Mouse (Mus musculus) testis, adult 10 weeks (tissue): Measurements from ENCODE around the gene Tmem185a. TPM values are rescaled to one million over a fixed set of nuclear protein-coding genes. Genes with fewer than 3 reads are reported as not detected.

ENCODE experiments used
- polyA plus RNA-seq: library from polyadenylated mRNA; stranded (reverse); fragments of 350-450 nt; fragmentation: Illumina TruSeq; extraction: RNeasy Lipid Tissue Mini Kit (QIAGEN cat#74804); gene quantifications from one replicate; pipeline ENCODE4 v1.2.3, GENCODE M21; 2014; ENCODE audit warnings: low read depth, low replicate concordance

The Tmem185a gene
- polyA plus RNA-seq: 23.0 TPM

DNA sequence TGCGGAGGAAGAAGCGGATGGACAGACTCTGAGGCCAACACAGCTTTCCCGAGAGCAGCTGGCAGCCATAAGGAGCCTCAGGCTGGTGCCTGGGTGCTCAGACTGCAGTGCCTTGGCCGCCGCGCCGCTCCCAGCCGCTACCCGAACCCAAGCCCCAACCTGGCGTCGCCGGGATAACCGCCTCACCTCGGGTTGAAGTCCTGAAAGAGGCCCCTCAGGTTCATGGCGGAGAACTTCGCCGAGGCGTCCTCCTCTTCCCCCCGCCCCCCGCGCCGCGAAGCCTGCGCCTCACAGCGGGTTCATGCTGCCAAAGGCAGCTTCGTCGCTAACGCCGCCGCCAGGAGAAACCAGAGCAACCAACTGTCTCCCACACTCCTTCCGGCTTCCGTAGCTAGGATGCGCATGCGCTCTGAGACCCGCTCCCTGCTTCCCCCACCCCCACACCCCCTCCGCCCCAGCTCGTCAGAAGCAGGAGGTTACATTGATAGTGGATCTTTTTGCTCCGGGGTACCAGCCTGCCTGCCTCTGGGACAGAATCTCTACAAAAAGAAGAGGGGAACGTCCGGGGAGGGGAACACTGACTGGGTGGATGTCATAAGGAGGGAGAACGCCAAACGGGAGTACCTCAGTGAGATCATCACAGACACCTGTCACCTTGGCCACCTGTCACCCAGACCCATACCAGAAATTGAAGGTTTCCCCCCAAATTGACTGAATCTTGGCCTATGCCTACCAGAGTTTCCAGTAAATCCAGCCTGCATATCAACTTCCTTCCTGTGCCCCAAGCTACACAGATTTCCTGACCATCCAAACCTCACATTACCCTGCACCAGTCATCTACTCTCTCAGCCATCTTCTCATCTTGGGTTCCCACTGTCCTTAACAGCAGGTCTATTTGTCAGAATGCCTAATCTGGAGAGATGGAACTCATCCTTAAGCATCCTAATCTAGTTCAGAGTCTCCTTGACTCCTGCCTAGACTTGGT, at the start of gene Tmem185a:
Gene Tmem185a (minus strand): TSS at position 389 of the 985 bp plus-strand sequence.

Other genes starting within 250 kb of the Tmem185a start
- gene Ids, start 112.1 kb downstream of the Tmem185a start, polyA plus RNA-seq: 8.4 TPM
- gene 1110012L19Rik, start 91.3 kb downstream of the Tmem185a start, polyA plus RNA-seq: 1.7 TPM